Mouse (Mus musculus): ENCODE measurements at regions not wholly inside any gene's neighbourhood (a gene's known extent, or its start where the extent isn't known, plus 50 kb on each side); places are given as distances from the start of the nearest gene placed in this dataset.

GRCm38 (mm10) chr15:72359636-72360035, 1474.7 kb upstream of the Gm6569 start:
- no peaks in the 10 kb centered on the region for H3K4me1 ChIP-seq (ENCODE audit: control insufficient read depth, insufficient read depth, low read length)
- 76% methylated on average over 6 of the region's 6 CpGs for WGBS
- TF ChIP-seq CTCF (IDR thresholded peaks at IDR 0.05; ENCODE audit: control insufficient read depth, insufficient read depth, low read length) (no peak), POLR2A (IDR thresholded peaks at IDR 0.05; ENCODE audit: borderline replicate concordance, control insufficient read depth, low read depth, low read length) (no peak)
- H3K27ac ChIP-seq (ENCODE audit: control insufficient read depth, insufficient read depth, low read depth, low read length, poor library complexity): no peak overlapping the region
- no peak overlapping the region for H3K4me3 ChIP-seq (replicated peaks; ENCODE audit: control insufficient read depth, low read depth, low read length)

GRCm38 (mm10) chr15:72360049-72360448, 1474.3 kb upstream of the Gm6569 start:
- TF ChIP-seq POLR2A (IDR thresholded peaks at IDR 0.05; ENCODE audit: borderline replicate concordance, control insufficient read depth, low read depth, low read length): no peak
- no peak for TF ChIP-seq CTCF (IDR thresholded peaks at IDR 0.05; ENCODE audit: control insufficient read depth, insufficient read depth, low read length)
- no peak overlapping the region for H3K27ac ChIP-seq (ENCODE audit: control insufficient read depth, insufficient read depth, low read depth, low read length, poor library complexity)
- no peak overlapping the region for H3K4me3 ChIP-seq (replicated peaks; ENCODE audit: control insufficient read depth, low read depth, low read length)
- no peaks in the 10 kb centered on the region for H3K4me1 ChIP-seq (ENCODE audit: control insufficient read depth, insufficient read depth, low read length)
- 100% methylated on average over 3 of the region's 3 CpGs for WGBS

- no peaks in the 10 kb centered on the region for H3K4me1 ChIP-seq (ENCODE audit: control insufficient read depth, insufficient read depth, low read length)
- TF ChIP-seq CTCF (IDR thresholded peaks at IDR 0.05; ENCODE audit: control insufficient read depth, insufficient read depth, low read length): no peak
- no peak for TF ChIP-seq POLR2A (IDR thresholded peaks at IDR 0.05; ENCODE audit: borderline replicate concordance, control insufficient read depth, low read depth, low read length)
- no peak overlapping the region for H3K4me3 ChIP-seq (replicated peaks; ENCODE audit: control insufficient read depth, low read depth, low read length)
- no peak overlapping the region for H3K27ac ChIP-seq (ENCODE audit: control insufficient read depth, insufficient read depth, low read depth, low read length, poor library complexity)
- WGBS: 79% methylated on average over 4 of the region's 4 CpGs
Measured at GRCm38 (mm10) chr15:72360463-72361030, 1473.8 kb upstream of the Gm6569 start.

GRCm38 (mm10) chr15:72373041-72373440, 1461.3 kb upstream of the Gm6569 start:
- WGBS: 73% methylated on average over 4 of the region's 4 CpGs
- TF ChIP-seq CTCF (IDR thresholded peaks at IDR 0.05; ENCODE audit: control insufficient read depth, insufficient read depth, low read length) (no peak), POLR2A (IDR thresholded peaks at IDR 0.05; ENCODE audit: borderline replicate concordance, control insufficient read depth, low read depth, low read length) (no peak)

GRCm38 (mm10) chr15:72377201-72377600, 1457.2 kb upstream of the Gm6569 start:
- Histone ChIP-seq H3K27ac (ENCODE audit: control insufficient read depth, insufficient read depth, low read depth, low read length, poor library complexity) (no peak overlapping the region), H3K4me3 (replicated peaks; ENCODE audit: control insufficient read depth, low read depth, low read length) (no peak overlapping the region), H3K4me1 (ENCODE audit: control insufficient read depth, insufficient read depth, low read length) (no peaks in the 10 kb centered on the region)
- TF ChIP-seq POLR2A (IDR thresholded peaks at IDR 0.05; ENCODE audit: borderline replicate concordance, control insufficient read depth, low read depth, low read length) (no peak), CTCF (IDR thresholded peaks at IDR 0.05; ENCODE audit: control insufficient read depth, insufficient read depth, low read length) (no peak)

More at GRCm38 (mm10) chr15:72373041-72373440, 1461.3 kb upstream of the Gm6569 start:
- H3K4me1 ChIP-seq (ENCODE audit: control insufficient read depth, insufficient read depth, low read length): no peaks in the 10 kb centered on the region
- H3K4me3 ChIP-seq (replicated peaks; ENCODE audit: control insufficient read depth, low read depth, low read length): no peak overlapping the region
- no peak overlapping the region for H3K27ac ChIP-seq (ENCODE audit: control insufficient read depth, insufficient read depth, low read depth, low read length, poor library complexity)

- 62% methylated on average over 4 of the region's 4 CpGs for WGBS
- Histone ChIP-seq H3K27ac (ENCODE audit: control insufficient read depth, insufficient read depth, low read depth, low read length, poor library complexity) (no peak overlapping the region), H3K4me1 (ENCODE audit: control insufficient read depth, insufficient read depth, low read length) (no peaks in the 10 kb centered on the region), H3K4me3 (replicated peaks; ENCODE audit: control insufficient read depth, low read depth, low read length) (no peak overlapping the region)
- TF ChIP-seq POLR2A (IDR thresholded peaks at IDR 0.05; ENCODE audit: borderline replicate concordance, control insufficient read depth, low read depth, low read length): no peak
- TF ChIP-seq CTCF (IDR thresholded peaks at IDR 0.05; ENCODE audit: control insufficient read depth, insufficient read depth, low read length): no peak
Measured at GRCm38 (mm10) chr15:72379291-72379690, 1455.1 kb upstream of the Gm6569 start.

- 76% methylated on average over 8 of the region's 8 CpGs for WGBS
- H3K4me3 ChIP-seq (replicated peaks; ENCODE audit: control insufficient read depth, low read depth, low read length): no peak overlapping the region
- H3K27ac ChIP-seq (ENCODE audit: control insufficient read depth, insufficient read depth, low read depth, low read length, poor library complexity): no peak overlapping the region
- H3K4me1 ChIP-seq (ENCODE audit: control insufficient read depth, insufficient read depth, low read length): no peaks in the 10 kb centered on the region
- no peak for TF ChIP-seq POLR2A (IDR thresholded peaks at IDR 0.05; ENCODE audit: borderline replicate concordance, control insufficient read depth, low read depth, low read length)
- no peak for TF ChIP-seq CTCF (IDR thresholded peaks at IDR 0.05; ENCODE audit: control insufficient read depth, insufficient read depth, low read length)
Measured at GRCm38 (mm10) chr15:72381164-72381563, 1453.2 kb upstream of the Gm6569 start.

GRCm38 (mm10) chr15:72381744-72382143, 1452.6 kb upstream of the Gm6569 start:
- WGBS: 85% methylated on average over 5 of the region's 5 CpGs
- H3K27ac ChIP-seq (ENCODE audit: control insufficient read depth, insufficient read depth, low read depth, low read length, poor library complexity): no peak overlapping the region
- H3K4me3 ChIP-seq (replicated peaks; ENCODE audit: control insufficient read depth, low read depth, low read length): no peak overlapping the region
- TF ChIP-seq CTCF (IDR thresholded peaks at IDR 0.05; ENCODE audit: control insufficient read depth, insufficient read depth, low read length): no peak
- H3K4me1 ChIP-seq (ENCODE audit: control insufficient read depth, insufficient read depth, low read length): no peaks in the 10 kb centered on the region

- Histone ChIP-seq H3K27ac (ENCODE audit: control insufficient read depth, insufficient read depth, low read depth, low read length, poor library complexity) (no peak overlapping the region), H3K4me1 (ENCODE audit: control insufficient read depth, insufficient read depth, low read length) (no peaks in the 10 kb centered on the region), H3K4me3 (replicated peaks; ENCODE audit: control insufficient read depth, low read depth, low read length) (no peak overlapping the region)
- WGBS: 71% methylated on average over 6 of the region's 6 CpGs
- TF ChIP-seq POLR2A (IDR thresholded peaks at IDR 0.05; ENCODE audit: borderline replicate concordance, control insufficient read depth, low read depth, low read length): no peak
- no peak for TF ChIP-seq CTCF (IDR thresholded peaks at IDR 0.05; ENCODE audit: control insufficient read depth, insufficient read depth, low read length)
Measured at GRCm38 (mm10) chr15:72382521-72382920, 1451.8 kb upstream of the Gm6569 start.

All from bone marrow, adult 2 months (tissue).